Mouse (Mus musculus) bone marrow, adult 2 months (tissue): ENCODE data around the gene Cdc73.

Source experiments
- CTCF ChIP-seq: fragments of 200-500 bp; IDR thresholded peaks from 2 replicates; pipeline ENCODE4 v1.5.1; 2011; ENCODE audit warnings: low read length, control low read depth; ENCODE audit not compliant: control insufficient read depth, insufficient read depth
- POLR2A ChIP-seq: fragments of 200-500 bp; IDR thresholded peaks from 2 replicates; pipeline ENCODE4 v1.6.1; 2011; ENCODE audit warnings: low read depth, mild to moderate bottlenecking, control low read depth, low read length, borderline replicate concordance; ENCODE audit not compliant: control insufficient read depth

GRCm38 (mm10) chr1:143741331-143741730 is 38.6 kb upstream of the Cdc73 start:
- TF ChIP-seq POLR2A, result no peak
- no peak for TF ChIP-seq CTCF
